Mouse (Mus musculus): Measurements from ENCODE around the gene Setd6. TPM values are rescaled to one million over a fixed set of nuclear protein-coding genes. Genes with fewer than 3 reads are reported as not detected.

Setd6 gene
- total RNA-seq (2021): 10 to 100 TPM; 15.8 to 17.9 TPM

GRCm38 (mm10) chr8:95715676-95716531 lies at the start of gene Setd6:
TSS of gene Setd6 (plus strand) at chr8:95715881.
- intact Hi-C loops (cut with DNase I): no loop called here
- DNase-seq: peak; percentile 84 to 87

DNA sequence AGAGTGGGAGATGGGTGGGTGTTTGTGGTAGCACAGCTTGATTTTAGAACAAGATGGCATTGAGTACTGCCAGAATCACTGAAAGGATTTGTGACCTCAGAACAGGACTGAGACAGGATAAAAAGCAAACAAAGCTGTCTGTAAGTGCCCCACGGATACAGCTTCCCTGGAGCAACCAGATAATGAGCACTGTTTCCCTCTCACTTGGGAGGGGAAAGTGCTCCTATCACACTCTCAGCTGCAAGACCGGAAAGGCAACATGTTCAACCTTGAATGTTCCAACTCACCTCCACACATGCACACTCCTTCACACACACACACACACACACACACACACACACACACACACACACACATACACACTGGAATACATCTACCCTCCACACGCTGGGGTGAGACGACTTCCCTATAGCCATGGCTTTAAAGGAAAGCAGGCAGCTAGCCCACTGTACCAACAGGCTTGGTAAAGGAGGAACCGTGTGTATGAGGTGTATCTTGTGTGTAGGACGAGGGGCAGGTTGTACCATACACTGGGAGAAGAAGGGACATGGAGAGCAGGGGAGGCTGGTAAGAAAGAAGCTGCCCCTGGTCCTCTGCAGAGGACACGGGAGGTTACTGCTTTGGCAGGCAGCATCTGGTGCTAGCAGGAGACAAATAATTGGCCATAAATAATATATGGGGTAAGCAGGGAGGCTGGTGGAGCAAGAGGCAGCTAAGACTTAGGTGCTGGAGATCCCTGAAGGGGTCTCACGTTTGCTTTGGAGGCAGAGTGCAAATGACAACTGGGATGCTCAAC lies 47.3 kb upstream of the Setd6 start:
- no peak for DNase-seq
- intact Hi-C loops (cut with DNase I): loop anchor here (5.0 kb wide), 1 partner anchor 1366 kb away; no protein-coding TSS in a partner anchor

- intact Hi-C loops (cut with DNase I): loop anchor here (5.0 kb wide), 1 partner anchor 1368 kb away; no protein-coding TSS in a partner anchor
- no peak for DNase-seq
These were observed 45.7 kb upstream of the Setd6 start for GRCm38 (mm10) chr8:95669967-95670366.

DNA sequence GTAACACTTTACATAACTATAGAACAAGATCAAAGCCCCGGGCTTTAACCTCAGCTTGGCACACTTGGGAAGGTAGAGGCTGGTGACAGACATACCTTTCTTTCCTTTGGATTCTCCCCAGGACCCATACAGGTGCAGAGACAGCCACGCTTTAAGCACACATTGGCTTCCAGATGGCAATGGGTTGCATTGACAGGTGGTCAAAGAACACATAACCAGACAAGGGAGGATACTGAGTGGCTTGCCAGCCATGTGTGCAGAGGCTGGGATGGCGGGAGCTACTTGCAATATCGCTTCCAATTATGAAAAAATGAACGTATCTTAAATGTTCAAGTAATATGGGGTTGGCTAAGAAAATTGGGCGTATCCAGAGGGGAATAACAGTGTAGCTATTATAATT lies 43.8 kb upstream of the Setd6 start:
- no peak for DNase-seq
- intact Hi-C loops (cut with DNase I): no loop called here

DNA sequence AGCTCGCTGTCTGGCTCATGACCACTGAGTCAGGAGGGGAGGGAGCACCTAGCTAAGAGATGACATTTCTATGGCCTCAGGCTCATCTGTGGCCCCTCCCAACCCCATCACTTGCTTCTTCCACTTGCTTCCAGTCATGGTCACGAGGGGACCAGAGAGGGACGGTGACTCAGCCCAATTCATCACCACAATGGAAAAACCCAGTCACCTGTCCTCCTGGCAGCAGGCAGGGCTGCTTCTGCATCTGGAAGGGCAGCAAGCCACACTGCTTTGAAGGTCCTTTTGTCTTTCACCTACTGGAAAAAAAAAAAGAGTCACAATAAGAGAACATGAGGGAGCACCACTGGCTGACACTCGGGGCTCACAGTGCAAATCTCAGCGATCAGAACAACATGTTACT lies 42.9 kb upstream of the Setd6 start:
- DNase-seq: no peak
- intact Hi-C loops (cut with DNase I): no loop called here

DNA sequence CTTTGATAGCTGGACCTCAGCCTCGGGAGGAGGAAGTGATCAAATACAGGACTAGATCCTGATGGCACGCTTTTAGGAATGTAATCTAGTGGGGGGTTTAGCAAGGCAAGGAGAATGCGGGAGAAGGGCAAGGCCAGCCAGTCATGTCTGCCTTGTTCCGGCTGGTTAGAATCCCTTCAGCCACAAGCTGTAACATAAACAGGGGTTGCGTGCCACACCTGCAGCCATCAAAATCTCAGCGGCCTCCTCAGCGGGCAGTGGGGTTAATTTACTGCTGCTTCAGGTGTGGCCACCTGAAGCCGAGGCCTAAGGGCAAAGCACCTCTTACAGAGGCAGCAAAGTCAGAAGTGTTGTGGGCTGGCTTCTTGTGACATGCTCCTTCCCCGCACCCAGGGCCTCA lies 39.0 kb upstream of the Setd6 start, which contains the start of gene Ndrg4:
Ndrg4 (plus strand) TSS at position 350 of the 400 bp plus-strand sequence.
- intact Hi-C loops (cut with DNase I): no loop called here
- no peak for DNase-seq

DNA sequence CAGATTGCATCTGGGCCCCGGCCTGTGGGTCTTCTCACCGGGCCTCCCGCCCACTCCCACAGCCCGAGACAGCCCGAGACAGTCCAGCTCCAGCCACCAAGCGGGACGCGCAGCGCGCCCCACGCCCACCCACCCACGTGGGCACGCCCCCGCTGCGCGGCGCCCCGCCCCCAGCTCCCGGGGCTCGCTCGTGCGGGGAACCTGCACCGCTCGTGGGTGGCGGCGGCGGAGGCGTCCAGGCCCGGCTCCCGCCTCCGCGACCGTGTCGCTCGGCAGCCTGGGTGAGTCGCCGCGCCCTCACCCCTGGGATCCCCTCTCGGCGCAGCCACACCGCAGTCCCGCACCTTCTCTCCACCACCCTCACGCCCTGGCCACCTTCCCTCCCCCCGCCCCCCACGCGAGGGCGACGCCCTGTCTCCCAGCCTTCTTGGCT lies 38.1 kb upstream of the Setd6 start:
- no peak for DNase-seq
- intact Hi-C loops (cut with DNase I): no loop called here

GRCm38 (mm10) chr8:95678024-95678611 lies 37.6 kb upstream of the Setd6 start:
- intact Hi-C loops (cut with DNase I): no loop called here
- peak in 1 of 2 experiments; percentile 11 for DNase-seq

DNA sequence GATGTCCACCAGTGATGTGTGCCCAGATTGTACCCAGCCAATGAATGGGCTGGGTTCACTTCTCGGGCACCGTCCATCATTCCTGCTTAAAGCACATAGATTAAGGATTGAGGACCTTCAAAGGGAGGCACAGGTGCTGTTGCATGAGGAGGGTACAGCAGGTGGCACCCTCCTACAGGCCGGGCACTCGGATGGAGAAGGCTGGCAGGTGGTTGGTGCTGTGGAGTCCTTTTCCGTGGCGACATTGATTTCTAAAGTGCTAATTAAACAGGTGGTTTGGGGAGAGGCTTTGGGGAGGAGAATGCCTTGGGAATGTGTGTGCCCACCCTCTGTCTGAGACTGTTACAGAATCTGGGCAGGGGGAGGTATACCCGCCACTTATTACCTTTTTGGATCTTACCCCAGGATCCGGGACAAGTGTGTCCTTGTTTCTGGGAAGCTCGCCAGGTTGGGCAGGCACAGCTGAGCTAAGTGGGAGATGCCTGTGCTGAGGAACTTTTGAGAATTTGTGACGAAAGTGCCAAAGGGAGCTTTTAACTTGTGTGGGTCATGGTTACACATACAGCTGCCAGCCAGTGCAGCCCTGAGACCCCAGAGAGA lies 27.5 kb upstream of the Setd6 start:
- no peak for DNase-seq
- intact Hi-C loops (cut with DNase I): no loop called here

DNA sequence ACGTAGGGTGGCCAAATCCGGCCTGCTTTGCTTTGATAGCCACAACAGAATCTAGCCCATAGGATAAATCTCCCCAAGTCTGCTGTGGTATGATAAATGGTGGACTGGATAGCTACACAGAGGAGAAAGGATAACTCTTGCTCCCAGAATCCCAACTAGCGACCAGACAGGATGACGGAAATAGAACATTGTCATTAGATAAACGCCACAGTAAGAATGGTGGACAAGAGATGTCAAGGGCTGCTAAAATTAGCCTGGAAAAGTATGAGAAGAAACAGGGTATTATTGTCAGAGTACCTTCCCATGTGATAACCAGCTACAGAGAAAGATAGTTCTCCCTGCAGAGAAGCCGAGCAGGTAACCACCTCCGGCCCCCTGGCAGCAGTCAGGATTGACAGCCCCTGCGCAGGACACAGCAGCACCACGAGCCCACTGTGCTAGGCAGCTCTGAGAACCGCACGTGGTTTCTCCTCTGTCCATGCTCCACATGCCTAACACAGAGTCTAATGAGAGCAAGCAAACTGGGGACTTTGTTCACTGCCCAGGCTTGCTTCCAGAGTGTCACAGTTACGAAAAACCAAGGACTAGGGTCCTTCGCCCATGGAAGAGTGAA lies 24.6 kb upstream of the Setd6 start:
- DNase-seq: peak in 1 of 2 experiments; percentile 15
- intact Hi-C loops (cut with DNase I): no loop called here

GRCm38 (mm10) chr8:95694631-95695030 lies 21.1 kb upstream of the Setd6 start:
- intact Hi-C loops (cut with DNase I): loop anchor here (5.0 kb wide), 2 partner anchors 347 to 442 kb away; no protein-coding TSS in a partner anchor
- DNase-seq: no peak

GRCm38 (mm10) chr8:95696661-95697060 lies 19.0 kb upstream of the Setd6 start:
- intact Hi-C loops (cut with DNase I): loop anchor here (1.0 to 5.0 kb wide), 3 partner anchors 90 to 444 kb away; no protein-coding TSS in a partner anchor
- DNase-seq: no peak

DNA sequence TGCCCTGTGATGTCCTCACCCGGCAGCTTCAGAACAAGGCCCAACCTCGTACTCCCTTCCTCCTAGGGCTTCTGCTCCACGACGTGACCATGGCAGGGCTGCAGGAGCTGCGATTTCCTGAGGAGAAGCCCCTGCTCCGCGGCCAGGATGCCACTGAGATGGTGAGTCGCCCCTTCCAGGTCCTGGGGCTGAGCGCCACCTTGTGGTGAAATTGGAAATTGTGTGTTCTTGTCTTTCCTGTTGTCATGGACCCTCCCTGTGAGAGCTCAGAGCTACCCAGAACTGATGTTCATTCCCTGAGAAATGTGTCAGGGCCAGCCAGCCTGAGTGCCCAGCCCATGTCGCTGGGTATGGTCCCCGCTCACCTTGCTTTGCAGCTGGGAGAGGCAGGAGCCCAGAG lies 18.6 kb upstream of the Setd6 start:
- DNase-seq: peak; percentile 81 to 83
- intact Hi-C loops (cut with DNase I): loop anchor here (1.0 to 5.0 kb wide), 3 partner anchors 91 to 445 kb away; no protein-coding TSS in a partner anchor

DNA sequence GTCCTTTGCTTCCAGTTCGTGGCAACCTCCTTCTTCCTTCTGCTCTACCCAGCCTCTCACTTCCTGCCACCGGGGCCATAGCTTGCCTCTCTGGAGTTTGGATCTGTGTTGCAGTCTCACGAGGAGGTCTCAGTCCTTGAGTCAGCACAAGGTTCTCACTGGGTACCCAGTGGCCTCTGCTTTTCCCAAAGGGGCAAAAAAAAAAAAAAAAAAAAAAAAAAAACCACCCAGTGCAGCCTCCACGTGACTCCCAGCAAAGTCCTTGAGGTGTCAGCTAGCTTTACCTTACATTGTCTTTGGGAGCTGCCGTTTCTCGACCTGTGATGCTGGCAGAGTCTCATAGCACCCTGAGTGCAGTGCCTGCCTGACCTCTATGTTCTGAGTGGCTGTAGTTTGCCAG lies 17.5 kb upstream of the Setd6 start:
- DNase-seq: no peak
- intact Hi-C loops (cut with DNase I): loop anchor here (5.0 kb wide), 2 partner anchors 351 to 446 kb away; no protein-coding TSS in a partner anchor

- DNase-seq: no peak
- intact Hi-C loops (cut with DNase I): no loop called here
These were observed 15.4 kb upstream of the Setd6 start for GRCm38 (mm10) chr8:95700282-95700681.

GRCm38 (mm10) chr8:95701809-95702208 lies 13.9 kb upstream of the Setd6 start:
- intact Hi-C loops (cut with DNase I): no loop called here
- no peak for DNase-seq

DNA sequence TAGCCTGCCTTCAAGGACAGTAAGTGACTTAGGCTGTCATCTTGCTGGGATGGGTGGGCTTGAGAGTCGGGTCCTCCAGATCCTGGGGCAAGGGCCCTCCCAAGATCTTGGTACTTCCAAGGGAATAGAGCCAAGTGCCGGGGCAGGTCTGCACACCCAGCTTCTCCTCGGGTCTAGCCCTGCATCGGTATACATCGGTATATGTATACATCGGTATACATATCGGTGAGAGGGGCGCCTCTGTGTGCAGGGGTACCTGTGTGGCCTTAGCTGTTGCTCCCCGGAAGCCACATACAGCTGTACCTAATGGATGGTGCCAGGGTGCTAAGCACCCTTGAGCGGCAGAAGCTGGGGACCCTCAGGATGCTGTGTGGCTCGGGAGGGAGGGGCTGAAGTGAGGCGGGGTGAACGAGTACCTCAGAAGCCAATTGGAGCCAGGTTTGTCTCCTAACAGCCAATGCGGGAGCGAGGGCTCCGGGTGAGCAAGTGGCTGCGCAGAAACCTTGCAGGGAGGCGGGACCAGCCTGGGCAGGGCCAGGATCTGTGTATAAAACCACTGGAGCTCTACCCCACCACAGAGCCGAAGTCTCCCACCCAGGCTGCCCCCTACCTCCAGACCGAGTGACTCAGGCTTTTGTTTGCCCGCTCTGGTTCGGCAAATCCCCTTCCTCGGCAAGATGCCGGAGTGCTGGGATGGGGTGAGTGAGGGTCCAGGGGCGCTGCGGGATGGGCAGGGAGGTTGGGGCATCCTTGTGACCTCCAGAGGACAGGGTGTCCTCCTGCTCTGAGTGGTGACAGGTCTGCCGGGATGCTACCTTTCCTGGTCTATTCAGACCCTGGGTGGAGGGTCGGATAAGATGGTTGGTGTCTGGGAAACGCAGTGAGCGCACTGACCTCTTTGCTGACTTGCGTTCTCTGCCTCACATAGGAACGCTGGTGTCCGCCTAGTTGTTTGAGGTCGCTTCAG lies 12.9 kb upstream of the Setd6 start:
- DNase-seq: peak; percentile 72 to 74
- intact Hi-C loops (cut with DNase I): no loop called here

DNA sequence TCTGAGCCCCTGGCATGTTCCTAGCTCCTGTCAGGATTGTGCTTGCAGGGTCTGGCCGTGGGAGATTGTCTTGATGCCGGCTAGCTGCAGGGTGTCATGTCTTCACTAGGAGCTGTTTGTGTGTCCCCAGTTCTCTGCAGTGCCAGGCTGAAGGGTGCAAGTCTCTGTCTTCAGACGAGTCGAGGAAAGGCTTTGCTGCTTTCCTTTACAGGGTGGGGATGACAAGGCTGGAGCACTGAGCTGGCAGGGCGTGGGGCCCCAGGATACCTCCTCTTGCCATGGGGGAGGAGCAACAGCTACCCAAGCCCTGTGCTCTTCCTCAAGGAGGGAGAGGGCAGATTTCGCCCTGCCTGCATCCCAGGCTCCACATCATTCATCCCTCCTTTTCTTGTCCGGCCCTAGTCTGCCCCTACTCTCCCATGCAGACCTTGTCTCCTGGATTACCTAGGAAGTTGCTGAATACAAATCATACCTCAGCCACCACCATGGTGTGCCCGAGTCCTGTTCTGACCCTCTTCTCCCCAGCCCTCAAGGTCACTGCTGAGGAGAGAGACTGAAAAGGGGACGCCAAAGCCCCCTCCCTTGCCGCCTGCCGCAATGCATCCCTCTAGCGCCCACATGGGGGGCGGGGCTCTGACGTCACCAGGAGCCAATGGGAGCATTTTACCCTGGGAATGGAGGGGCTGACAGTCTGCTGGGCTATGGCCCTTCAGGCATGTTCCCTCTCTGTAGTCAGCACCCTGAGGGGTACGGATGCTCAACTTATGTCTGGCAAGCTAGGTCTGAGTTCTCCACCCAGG lies 12.0 kb upstream of the Setd6 start:
- intact Hi-C loops (cut with DNase I): no loop called here
- DNase-seq: peak; percentile 44 to 46
